In the genomic region with DNA sequence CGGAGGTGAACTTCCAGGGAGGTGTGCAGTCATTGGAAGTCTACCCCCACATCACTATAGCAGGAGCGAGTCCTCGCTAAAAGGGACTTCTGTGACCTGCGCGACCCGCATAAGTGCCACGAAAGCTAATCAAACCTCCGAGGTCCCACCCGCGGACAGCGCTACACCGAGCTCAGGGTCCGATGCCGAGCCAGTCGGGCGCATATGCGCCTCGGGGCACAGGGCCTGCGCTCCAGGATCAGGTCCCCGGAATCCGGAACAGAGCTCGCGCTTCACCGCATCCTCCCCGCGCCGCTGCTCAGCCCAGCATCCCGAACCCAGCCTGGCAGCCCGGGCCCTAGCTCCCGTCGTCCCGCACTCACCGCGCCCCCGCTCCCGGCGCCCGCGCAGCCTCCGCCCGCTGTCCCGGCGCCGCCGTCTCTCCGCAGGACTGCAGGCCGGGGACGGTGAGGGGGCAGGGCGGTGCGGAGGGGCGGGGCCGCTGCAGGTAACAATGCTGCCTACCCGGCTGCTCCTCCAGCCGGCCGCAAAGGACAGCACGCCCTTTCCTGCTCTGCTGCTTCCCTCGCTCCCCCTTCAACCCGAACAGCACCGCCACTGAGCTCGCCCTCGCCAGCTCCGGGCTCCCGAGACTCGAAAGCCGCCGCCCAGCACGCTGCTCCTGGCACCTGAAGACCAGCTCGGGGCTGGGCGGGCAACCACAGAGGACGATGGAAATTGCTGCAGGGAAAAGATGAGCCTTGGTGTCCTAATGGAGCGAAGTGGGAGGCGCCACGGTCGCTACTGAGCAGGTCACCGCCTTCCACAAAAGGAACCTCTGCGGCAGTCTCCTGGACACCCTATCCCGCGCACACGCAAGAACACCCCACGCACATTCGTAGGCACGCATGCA, we compare ENCODE assay signal across 8 mouse cellular contexts. TPM values are rescaled to one million over a fixed set of nuclear protein-coding genes. Genes with fewer than 3 reads are reported as not detected.
A peak's percentile ranks its signal among the peaks of the same experiment; 100 is the strongest.
DNase-seq lines count a peak whose midpoint lies in the region; TF ChIP-seq lines count a peak whose summit lies in the region.

Gene Fhdc1, minus strand, starts transcription at position 424 of the 892 bp plus-strand sequence.

- H3K36me3 ChIP-seq in E14TG2a.4 (ENCODE audit: insufficient read depth, low read length) = no peaks in the 10 kb centered on the region

- DNase-seq in adrenal gland, postnatal 4 days (ENCODE audit: low spot score in 2 of 2) = peak in 1 of 2 experiments; percentile 25
- peak; percentile 28 to 43 for DNase-seq in heart, postnatal 36 days
- peak in 1 of 2 experiments; percentile 20 for DNase-seq in layer of hippocampus, adult 2 months (ENCODE audit: low spot score in 2 of 2)
- DNase-seq in lung, postnatal 25 days (ENCODE audit: low spot score) = peak; percentile 73
- peak; percentile 51 for DNase-seq in retina, embryonic 14.5 days (ENCODE audit: low spot score)
- peak; percentile 26 to 38 for DNase-seq in thymus, postnatal 36 days

- peaks cover 21% of the 10 kb centered on the region for H3K4me1 ChIP-seq in E14TG2a.4 (replicated peaks; ENCODE audit: low read depth, low read length)
- 0 out of 2 replicates have a peak, but pooled peaks cover 4% of the 10 kb centered on the region for H3K4me1 ChIP-seq in embryonic fibroblast, embryonic 13.5 days (ENCODE audit: control insufficient read depth, insufficient read depth, low read length)

- intact Hi-C loops in heart, postnatal 36 days (cut with DNase I) = loop anchor here (10.0 kb wide), 2 partner anchors 125 to 305 kb away; partner anchors contain the start of gene Gm6525

- TF ChIP-seq CTCF in E14TG2a.4 (conservative IDR thresholded peaks at IDR 0.05; ENCODE audit: low read length) = no peak
- TF ChIP-seq CTCF in embryonic fibroblast, embryonic 13.5 days (IDR thresholded peaks at IDR 0.05; ENCODE audit: borderline replicate concordance, insufficient read depth, low read length) = no peak
- TF ChIP-seq CTCF in layer of hippocampus, adult 2 months (conservative IDR thresholded peaks at IDR 0.05) = no peak

- TF ChIP-seq POLR2A in embryonic fibroblast, embryonic 13.5 days (IDR thresholded peaks at IDR 0.05; ENCODE audit: low read depth, low read length) = 0 out of 2 replicates have a peak, but pooled peaks have one; percentile 14

- H3K4me3 ChIP-seq in E14TG2a.4 (replicated peaks; ENCODE audit: low read length) = peak within 1 kb of the TSS; percentile 84
- peak within 1 kb of the TSS; percentile 69 for H3K4me3 ChIP-seq in embryonic fibroblast, embryonic 13.5 days (ENCODE audit: insufficient read depth, low read length)
- peak within 1 kb of the TSS; percentile 73 for H3K4me3 ChIP-seq in layer of hippocampus, adult 2 months

- no peak within 1 kb of the TSS for H3K27ac ChIP-seq in embryonic fibroblast, embryonic 13.5 days (ENCODE audit: insufficient read depth, low read length)
- H3K27ac ChIP-seq in layer of hippocampus, adult 2 months = peak within 1 kb of the TSS; percentile 67

- peaks cover 79% of the 10 kb centered on the region for H3K27me3 ChIP-seq in E14TG2a.4 (ENCODE audit: insufficient read depth, low read length)

- H3K9me3 ChIP-seq in E14TG2a.4 (ENCODE audit: low read length) = no peaks in the 10 kb centered on the region

RNA-seq across cellular contexts. Expression of gene Fhdc1, which starts in this region (rescaled TPM):
- total RNA-seq in adrenal gland, postnatal 4 days (2021) = 10 to 100 TPM; 41.5 to 47.1 TPM
- 9.7 and 13.2 TPM in 2 replicates for polyA plus RNA-seq in embryonic fibroblast, embryonic 13.5 days (2011; ENCODE audit: insufficient read length, low read depth, missing spikeins)
- total RNA-seq in heart, postnatal 36 days (2021) = under 1 TPM; 0.58 to 0.87 TPM
- 1 to 10 TPM; 1.7 to 2.2 TPM for total RNA-seq in layer of hippocampus, adult 2 months (2021)

Comparison
In these comparisons a context has a peak if more than half of its experiments do, and no peak if none do; other contexts are left out.
1. RNA of gene Fhdc1 (total RNA-seq): 41.5 to 47.1 TPM in adrenal gland, postnatal 4 days; 1.7 to 2.2 TPM in layer of hippocampus, adult 2 months and 0.58 to 0.87 TPM in heart, postnatal 36 days; every median in the first group is over 10 times any median in the second.
2. Peak in DNase-seq in heart, postnatal 36 days; RNA of the gene not detected or under 1 TPM.
3. Peak in every context shown above with its lines, with median percentiles within 50 percentile points of each other: H3K4me3 ChIP-seq.